Mouse (Mus musculus) adrenal gland, postnatal 14 days (tissue): ENCODE results near the gene Tmem186. TPM values are rescaled to one million over a fixed set of nuclear protein-coding genes. Genes with fewer than 3 reads are reported as not detected.

Experiments
- DNase-seq: peaks from one replicate; pipeline ENCODE4 v3.0.0; 2021; ENCODE audit warnings: mixed read lengths
- total RNA-seq: library from RNA; stranded (reverse); gene quantifications from 2 replicates; pipeline ENCODE4 v1.2.3, GENCODE M21; 2021

Tmem186 gene
- total RNA-seq, 1 experiment from 2014 or later: 22.9 TPM

GRCm38 (mm10) chr16:8667261-8667660, 29.7 kb upstream of the Tmem186 start:
- DNase-seq: no peak

GRCm38 (mm10) chr16:8666452-8666851, 28.9 kb upstream of the Tmem186 start:
- DNase-seq: peak; percentile 69

GRCm38 (mm10) chr16:8665367-8665766, 27.9 kb upstream of the Tmem186 start:
- DNase-seq: no peak

- DNase-seq: no peak
Observed at GRCm38 (mm10) chr16:8663606-8664539, 26.4 kb upstream of the Tmem186 start.

- DNase-seq: no peak
Observed at GRCm38 (mm10) chr16:8663022-8663421, 25.5 kb upstream of the Tmem186 start.

- peak; percentile 79 for DNase-seq
Observed at GRCm38 (mm10) chr16:8658764-8659163, 21.3 kb upstream of the Tmem186 start.

GRCm38 (mm10) chr16:8658349-8658748, 20.8 kb upstream of the Tmem186 start:
- DNase-seq: no peak

GRCm38 (mm10) chr16:8656256-8656655, 18.7 kb upstream of the Tmem186 start:
- DNase-seq: no peak

GRCm38 (mm10) chr16:8655599-8655998, 18.1 kb upstream of the Tmem186 start:
- no peak for DNase-seq

- DNase-seq: no peak
Observed at GRCm38 (mm10) chr16:8655108-8655507, 17.6 kb upstream of the Tmem186 start.

GRCm38 (mm10) chr16:8650007-8650406, 12.5 kb upstream of the Tmem186 start:
- peak; percentile 51 for DNase-seq

- DNase-seq: no peak
Observed at GRCm38 (mm10) chr16:8645546-8645945, 8.0 kb upstream of the Tmem186 start.

GRCm38 (mm10) chr16:8643855-8644254, 6.3 kb upstream of the Tmem186 start:
- DNase-seq: peak; percentile 60

GRCm38 (mm10) chr16:8639466-8640191, 2.1 kb upstream of the Tmem186 start:
- DNase-seq: no peak

- no peak for DNase-seq
Observed at GRCm38 (mm10) chr16:8638131-8638530, 619 bp upstream of the Tmem186 start.

- DNase-seq: no peak
Observed at GRCm38 (mm10) chr16:8636867-8637216, 670 bp downstream of the Tmem186 start.

GRCm38 (mm10) chr16:8631428-8631827, 6.1 kb downstream of the Tmem186 start:
- DNase-seq: no peak

- no peak for DNase-seq
Observed at GRCm38 (mm10) chr16:8630419-8630818, 7.1 kb downstream of the Tmem186 start.

GRCm38 (mm10) chr16:8620315-8621115, 17.0 kb downstream of the Tmem186 start:
- DNase-seq: no peak

GRCm38 (mm10) chr16:8619659-8620314, 17.7 kb downstream of the Tmem186 start:
- no peak for DNase-seq

GRCm38 (mm10) chr16:8613447-8613846, 24.1 kb downstream of the Tmem186 start:
- no peak for DNase-seq

GRCm38 (mm10) chr16:8613039-8613438, 24.5 kb downstream of the Tmem186 start:
- DNase-seq: no peak
